Mouse (Mus musculus) yolk sac, embryonic 10.5 days (tissue): ENCODE data around the gene Unc50.

ENCODE experiments used
- DNase-seq: peaks from one replicate; pipeline ENCODE4 v3.0.0-alpha.2; 2017; ENCODE audit warnings: low spot score

Gene Unc50

DNA sequence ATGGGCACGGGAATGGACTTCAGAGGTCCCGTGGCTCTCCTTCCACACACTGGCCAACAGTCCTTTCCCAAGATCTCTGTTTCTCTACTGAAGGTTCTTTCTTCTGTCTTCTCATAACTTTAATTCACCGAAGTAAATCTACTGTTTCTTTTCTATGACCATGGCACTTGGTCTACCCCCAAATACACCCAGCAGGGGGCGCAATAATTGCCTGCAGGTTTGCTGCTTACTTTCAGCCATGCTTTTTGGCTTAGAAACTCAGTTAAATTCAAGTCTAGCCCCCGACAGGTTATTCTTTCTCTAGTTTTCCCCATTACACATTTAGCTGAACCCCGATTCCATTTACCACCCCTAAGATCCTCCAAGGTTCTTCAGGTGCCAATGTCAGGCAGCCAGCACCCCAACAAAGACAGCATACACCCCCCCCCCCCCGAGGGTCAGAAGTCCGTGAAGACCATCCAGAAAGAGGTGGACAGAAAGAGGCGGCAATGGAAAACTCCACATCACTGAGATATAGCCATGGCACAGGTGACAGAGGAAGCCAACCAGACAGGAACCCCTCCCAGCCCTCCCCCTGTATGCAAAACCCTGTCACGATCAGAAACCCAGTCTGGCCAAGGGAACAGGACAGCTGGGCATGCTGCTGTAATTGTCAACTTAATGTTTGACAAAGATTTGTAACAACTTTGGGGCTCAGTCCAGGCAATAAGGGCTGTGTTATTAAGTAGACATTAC lies 18.6 kb downstream of the Unc50 start:
- DNase-seq = no peak

DNA sequence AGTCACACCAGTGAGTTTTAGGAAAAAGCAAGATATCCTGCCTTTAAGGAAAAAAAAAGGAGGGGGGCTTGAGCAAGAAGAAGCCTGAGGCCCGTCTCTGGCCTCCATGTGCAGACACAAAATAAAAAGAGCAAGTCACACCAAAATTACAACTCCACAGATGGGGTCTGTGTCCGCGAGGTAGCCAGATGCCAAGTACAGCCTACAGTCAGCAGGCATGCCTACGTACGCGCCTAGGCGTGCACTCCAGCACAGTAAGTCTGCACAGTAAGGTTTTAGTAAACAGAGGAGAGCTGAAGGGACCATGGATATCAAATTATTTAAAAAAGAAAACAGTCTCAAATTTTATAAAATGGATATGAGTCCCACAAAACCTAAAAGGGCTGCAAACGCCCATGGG lies 21.3 kb downstream of the Unc50 start:
- no peak for DNase-seq

- no peak for DNase-seq
Observed at GRCm38 (mm10) chr1:37457546-37457945, 27.6 kb downstream of the Unc50 start.

DNA sequence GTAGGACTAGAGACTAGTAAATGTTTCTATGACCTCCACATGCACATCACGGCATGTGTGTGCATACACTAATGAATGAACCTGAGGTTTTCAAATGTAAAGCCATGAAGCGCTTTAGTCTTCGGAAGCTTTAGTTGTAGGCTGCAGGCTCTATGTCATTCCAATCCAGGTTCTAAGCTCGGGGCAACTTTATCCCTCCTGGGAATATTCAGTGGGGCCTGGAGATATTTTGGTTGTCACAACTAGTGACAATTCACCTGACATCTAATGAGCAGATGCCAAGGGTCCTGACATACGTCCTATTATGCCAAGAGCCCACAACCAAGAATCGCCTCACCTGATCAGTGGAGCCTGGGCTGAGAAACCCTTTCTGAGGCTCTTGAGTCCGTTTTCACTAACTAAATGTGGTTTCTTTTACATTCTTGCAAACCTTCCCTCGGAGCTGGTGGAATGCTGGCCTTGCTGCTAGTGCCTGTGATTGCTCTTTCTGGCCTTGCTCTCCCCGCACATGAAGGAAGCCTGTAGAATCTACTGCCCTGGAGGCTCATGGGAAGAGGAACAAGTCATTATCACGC lies 35.0 kb downstream of the Unc50 start:
- no peak for DNase-seq

- DNase-seq = no peak
Observed at GRCm38 (mm10) chr1:37466322-37466995, 36.5 kb downstream of the Unc50 start.

GRCm38 (mm10) chr1:37467806-37468205 lies 37.9 kb downstream of the Unc50 start:
- no peak for DNase-seq

DNA sequence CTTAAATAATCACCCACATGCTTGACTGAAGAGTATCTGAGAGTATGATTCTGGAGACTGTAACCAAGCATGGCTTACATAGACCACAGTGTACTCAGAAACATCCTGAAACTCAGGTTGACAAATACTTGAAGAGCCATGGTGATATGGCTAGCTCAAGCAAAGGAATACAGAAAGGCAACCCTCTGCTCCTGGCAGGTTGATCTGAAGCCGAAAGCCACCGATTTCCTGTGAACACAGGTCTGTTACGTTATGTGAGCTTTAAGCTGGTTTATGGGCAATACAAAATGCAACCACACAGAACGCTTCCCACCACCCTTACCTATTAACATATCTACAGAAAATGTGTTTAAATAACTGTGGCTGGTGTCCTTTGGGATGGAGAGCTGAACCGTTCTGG lies 39.1 kb downstream of the Unc50 start:
- no peak for DNase-seq

DNA sequence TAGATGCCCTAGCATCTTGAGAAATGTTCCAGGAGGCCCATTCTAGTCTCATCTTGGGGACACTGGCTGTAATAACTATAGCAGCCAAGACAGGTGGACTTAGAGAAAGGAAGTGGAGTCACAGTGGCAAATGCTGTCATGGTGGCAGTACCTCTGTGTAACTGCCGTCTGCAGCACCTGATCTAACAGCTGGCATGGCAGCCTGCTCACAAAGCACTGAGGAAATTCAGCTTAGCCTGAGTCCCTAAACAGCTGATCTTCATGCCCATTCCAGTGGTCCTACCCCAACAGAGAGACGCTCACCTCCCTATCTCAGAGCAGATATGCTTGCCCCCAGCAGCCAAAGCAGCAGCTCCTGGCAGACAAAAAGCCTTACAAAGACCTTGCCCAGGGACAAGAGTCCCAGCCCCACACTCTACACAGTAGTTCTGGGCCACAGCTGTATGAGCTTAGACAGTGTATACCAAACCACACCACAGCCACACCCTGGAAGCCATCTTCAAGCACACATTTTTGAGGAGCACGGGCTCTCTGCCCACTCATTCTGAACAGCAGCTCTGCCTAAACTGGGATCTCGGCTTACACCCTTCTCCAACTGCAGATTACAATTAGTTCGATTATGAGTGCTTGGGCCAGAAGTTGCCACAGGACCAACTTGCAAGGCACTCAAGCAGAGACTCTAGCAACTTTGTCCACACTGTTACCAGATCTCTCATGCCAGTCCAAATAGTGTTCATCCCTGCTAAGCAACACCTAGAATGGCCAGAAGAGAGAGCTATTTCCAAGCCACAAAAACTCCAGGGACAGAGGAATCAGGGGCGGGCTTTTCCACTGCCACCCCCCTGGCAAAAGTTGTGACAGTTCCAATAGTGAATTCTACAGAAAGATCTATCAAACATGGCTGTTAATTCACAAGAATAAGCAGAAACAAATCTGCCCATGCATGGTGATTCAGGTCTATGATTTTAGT lies 41.5 kb downstream of the Unc50 start:
- no peak for DNase-seq

DNA sequence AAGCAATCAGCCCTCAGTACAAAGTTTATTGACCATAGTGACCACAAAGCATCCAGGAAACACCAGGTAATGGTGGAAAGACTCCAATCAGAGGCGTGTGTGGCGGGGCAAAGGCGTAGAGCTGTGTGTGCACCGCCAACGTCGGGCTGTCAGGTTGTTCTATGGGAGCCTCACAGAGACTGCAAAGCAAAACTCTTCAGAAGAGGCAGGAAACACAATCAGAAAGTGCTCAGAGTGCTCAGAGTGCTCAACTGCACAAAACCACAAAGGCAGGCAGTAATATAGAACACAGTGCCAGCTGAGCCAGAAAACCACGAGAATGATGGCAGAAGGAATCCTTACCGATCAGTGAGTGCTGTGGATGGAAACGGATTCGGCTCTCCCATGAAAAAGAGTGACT lies 43.3 kb downstream of the Unc50 start:
- DNase-seq = no peak

GRCm38 (mm10) chr1:37474046-37474445 lies 44.1 kb downstream of the Unc50 start:
- DNase-seq = peak; percentile 70

- DNase-seq = no peak
Observed at GRCm38 (mm10) chr1:37474634-37475190, 44.8 kb downstream of the Unc50 start.

DNA sequence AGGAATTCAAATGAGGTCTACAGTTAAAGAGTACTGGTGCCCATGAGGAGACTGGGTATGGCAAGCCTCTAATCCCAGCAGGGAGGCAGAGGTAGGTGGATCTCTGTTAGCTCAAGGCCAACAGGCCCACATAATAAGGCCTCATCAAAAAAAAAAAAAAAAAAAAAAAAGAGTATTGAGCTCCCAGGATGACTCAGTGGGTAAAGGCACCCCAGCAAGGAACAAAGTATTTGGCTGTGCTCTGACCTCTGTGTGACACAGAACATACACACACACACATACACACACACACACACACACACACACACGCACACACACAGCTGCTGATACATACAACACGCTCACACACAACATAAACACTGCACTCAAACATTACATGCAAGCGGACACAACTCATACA lies 45.4 kb downstream of the Unc50 start:
- DNase-seq = no peak

DNA sequence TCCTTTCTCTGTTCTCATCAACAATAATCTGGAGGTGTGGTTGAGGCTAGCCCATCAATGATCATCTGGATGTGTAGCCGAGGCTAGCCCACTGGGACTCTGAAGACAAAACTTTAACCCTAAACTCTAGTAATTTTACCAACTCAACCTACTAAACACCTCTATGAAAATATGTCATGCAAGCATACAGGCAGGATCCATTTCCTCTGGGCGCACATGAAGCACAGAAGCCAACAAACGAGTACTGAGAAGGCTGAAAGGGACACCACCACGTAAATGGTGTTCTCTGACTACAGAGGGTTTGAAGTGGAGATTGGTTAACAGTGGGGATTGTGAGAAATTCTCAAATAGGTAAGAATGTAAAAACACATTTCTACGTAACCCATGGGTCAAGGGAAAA lies 47.3 kb downstream of the Unc50 start:
- no peak for DNase-seq

DNA sequence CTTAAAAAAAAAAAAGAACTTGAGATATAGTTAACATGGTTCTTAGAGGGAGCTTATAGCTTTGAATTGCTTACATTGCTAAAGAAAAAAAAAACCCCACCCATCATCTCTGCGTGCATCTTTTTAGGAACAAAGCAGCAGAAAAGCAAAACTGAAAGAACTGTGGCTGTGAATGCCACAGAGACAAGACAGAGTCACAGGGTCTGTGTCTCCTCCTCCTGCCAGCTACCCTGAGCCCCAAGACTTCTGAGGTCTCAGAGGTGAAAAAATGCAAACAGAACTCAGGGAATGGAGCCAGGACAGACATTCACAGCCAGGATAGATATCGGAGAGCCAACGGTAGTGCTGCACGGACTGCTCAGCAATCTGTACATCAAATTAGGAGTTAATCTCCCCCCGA lies 48.0 kb downstream of the Unc50 start:
- DNase-seq = no peak

DNA sequence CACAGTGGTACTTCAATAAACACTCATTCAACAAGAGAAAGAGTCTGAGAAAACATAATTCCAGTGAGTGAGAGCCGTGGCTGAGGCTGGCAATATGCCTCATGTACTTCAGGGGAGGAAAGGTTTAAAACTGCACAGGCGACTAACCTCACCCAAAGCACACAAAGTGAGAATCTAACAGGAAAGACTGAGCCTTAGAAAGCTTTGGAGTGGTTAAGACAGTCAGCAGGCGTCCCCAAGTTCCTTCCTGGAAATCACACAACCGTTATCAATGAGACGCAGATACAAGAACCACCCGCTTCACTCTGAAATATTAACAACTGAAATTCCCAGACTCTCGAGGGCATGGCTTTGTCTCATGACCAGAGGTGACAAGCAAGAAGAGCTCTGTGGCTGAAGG lies 48.5 kb downstream of the Unc50 start:
- DNase-seq = no peak

DNA sequence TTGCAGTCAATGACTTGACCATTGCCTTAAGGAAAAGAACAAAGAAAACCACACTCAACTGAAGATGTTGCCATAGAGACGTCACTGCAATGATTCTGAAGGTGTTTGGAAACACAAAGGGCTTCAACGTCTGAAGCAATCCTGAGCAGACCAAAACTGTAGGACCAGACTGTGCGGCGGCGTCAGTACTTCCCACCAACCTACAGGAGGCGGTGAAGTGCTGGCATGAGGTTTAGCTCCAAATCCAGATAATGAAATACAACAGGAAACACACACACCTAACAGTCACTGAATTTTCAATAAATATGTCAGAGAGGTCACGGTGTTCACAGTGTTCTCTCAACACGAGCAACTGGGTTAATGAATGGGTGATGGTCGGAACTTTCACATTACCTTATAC lies 49.1 kb downstream of the Unc50 start:
- no peak for DNase-seq

GRCm38 (mm10) chr1:37479759-37480158 lies 49.8 kb downstream of the Unc50 start:
- no peak for DNase-seq

DNA sequence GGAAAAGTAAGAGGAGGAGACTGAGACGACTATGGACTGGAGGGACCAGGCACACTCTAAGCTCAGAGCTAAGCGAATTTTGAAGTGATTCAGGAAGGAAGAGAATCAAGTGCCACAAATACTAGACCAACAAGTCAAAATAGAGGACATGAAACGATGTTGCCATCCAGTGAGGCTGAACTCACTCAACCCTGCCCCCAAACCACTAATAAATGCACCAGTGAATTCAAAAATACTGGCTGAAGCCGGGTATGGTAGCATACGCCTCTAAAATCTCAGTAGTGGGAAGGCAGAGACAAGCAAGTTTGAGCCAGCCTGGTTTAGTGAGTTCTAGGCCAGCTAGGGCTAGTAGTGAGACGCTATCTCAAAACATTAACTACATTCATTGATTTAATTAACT lies 50.8 kb downstream of the Unc50 start:
- no peak for DNase-seq

- no peak for DNase-seq
Observed at GRCm38 (mm10) chr1:37481331-37481730, 51.4 kb downstream of the Unc50 start.

DNA sequence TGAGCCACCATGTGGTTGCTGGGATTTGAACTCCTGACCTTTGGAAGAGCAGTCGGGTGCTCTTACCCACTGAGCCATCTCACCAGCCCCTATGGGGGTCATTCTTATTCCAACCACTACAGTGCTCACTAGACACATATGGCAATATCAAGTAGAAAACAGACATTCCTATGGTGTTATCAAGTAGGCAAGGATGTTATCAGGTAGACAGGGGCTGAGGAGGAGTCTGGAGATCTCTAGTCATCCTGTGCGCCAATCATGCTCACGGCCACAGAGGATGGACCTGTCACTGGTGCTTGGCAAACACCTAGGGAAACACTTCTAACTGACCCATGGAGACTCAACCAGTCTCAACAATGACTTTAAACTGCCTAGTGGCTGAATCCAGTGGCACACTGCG lies 54.7 kb downstream of the Unc50 start:
- no peak for DNase-seq

DNA sequence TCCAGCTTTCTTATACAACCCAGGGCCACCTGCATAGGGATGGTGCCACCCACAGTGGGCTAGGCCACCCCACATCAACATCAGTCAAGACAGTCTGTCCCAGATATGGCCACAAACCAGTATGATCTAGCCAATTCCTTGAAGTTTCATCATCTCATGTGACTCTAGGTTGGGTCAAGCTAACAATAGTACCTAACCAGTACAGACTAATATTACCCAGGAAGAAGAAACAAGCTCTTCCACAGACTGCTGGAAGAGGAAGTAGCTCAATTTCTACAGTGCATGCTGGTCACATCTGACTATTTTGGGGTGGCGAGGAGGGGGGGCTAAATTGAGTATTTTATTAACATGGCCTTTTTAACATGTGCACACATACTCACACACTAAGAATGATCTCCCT lies 56.5 kb downstream of the Unc50 start:
- no peak for DNase-seq

DNA sequence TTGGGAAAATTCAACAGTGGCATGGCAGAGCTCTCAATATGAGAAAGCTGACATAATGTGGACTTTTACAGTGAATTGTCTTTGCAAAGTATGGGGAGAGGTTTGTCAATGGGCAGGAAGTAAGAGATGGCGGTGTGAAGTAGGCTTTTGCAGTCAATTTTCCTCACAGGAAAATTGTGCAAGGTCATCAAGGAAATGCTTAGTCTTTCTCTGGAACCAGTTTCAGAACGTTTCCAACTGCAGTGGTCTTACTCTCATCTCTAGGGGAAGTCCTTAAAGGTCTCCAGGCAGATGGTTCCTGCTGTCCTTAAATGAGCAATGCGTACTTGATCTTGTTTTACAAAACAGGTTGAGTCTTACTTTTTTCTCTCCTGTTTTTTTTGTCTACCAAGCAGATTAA lies 57.1 kb downstream of the Unc50 start:
- DNase-seq = no peak
